Mouse (Mus musculus) heart, postnatal 10 days (tissue): ENCODE data around the gene Coa4. TPM values are rescaled to one million over a fixed set of nuclear protein-coding genes. Genes with fewer than 3 reads are reported as not detected.
A peak's percentile ranks its signal among the peaks of the same experiment; 100 is the strongest.

Experiments used
- DNase-seq, 2 experiments: peaks; one replicate each; pipeline ENCODE4 v3.0.0; 2021
- intact Hi-C: fragments of 180-260 bp; cut with DNase I; formaldehyde crosslinking; loops from one replicate; pipeline ENCODE4 v1.15.1; 2025
- total RNA-seq, 2 experiments: library from RNA; stranded (reverse); gene quantifications; 2 replicates each; pipeline ENCODE4 v1.2.3; 2021

Coa4 gene
- 10 to 100 TPM in 1 of 2 experiments, 1 to 10 TPM in 1; 8.4 to 15.3 TPM for total RNA-seq

- intact Hi-C loops = loop anchor here (5.0 kb wide), 1 partner anchor 45 kb away; no protein-coding TSS in a partner anchor
- DNase-seq = peak; percentile 89 to 92
These were observed at the start of gene Coa4 for GRCm38 (mm10) chr7:100536804-100537518. TSS of gene Coa4 (plus strand) at chr7:100537071.

- no peak for DNase-seq
- intact Hi-C loops = no loop called here
These were observed 49.6 kb upstream of the Coa4 start for GRCm38 (mm10) chr7:100487301-100487700.

- intact Hi-C loops = no loop called here
- peak in 1 of 2 experiments; percentile 49 for DNase-seq
These were observed 48.3 kb upstream of the Coa4 start for GRCm38 (mm10) chr7:100488474-100489048.

GRCm38 (mm10) chr7:100492391-100493116 lies 44.3 kb upstream of the Coa4 start:
- intact Hi-C loops = loop anchor here (1.0 kb wide), 1 partner anchor 63 kb away; no protein-coding TSS in a partner anchor
- DNase-seq = peak in 1 of 2 experiments; percentile 35

GRCm38 (mm10) chr7:100493117-100493483 lies 43.8 kb upstream of the Coa4 start, which contains the start of gene Ucp2:
TSS of gene Ucp2 (plus strand) at chr7:100493337.
- DNase-seq = peak; percentile 89 to 91
- intact Hi-C loops = loop anchor here (1.0 kb wide), 1 partner anchor 64 kb away; no protein-coding TSS in a partner anchor

GRCm38 (mm10) chr7:100493484-100494414 lies 43.1 kb upstream of the Coa4 start:
- intact Hi-C loops = loop anchor here (1.0 to 2.0 kb wide), 2 partner anchors 29 to 64 kb away; no protein-coding TSS in a partner anchor
- DNase-seq = peak; percentile 80 to 84

GRCm38 (mm10) chr7:100494415-100494831 lies 42.4 kb upstream of the Coa4 start:
- intact Hi-C loops = loop anchor here (2.0 kb wide), 1 partner anchor 30 kb away; no protein-coding TSS in a partner anchor
- peak in 1 of 2 experiments; percentile 48 for DNase-seq

- DNase-seq = peak; percentile 60 to 65
- intact Hi-C loops = loop anchor here (2.0 kb wide), 1 partner anchor 30 kb away; no protein-coding TSS in a partner anchor
These were observed 41.8 kb upstream of the Coa4 start for GRCm38 (mm10) chr7:100495042-100495441.

GRCm38 (mm10) chr7:100495581-100496251 lies 41.2 kb upstream of the Coa4 start:
- peak; percentile 88 to 90 for DNase-seq
- intact Hi-C loops = loop anchor here (2.0 kb wide), 1 partner anchor 31 kb away; no protein-coding TSS in a partner anchor

GRCm38 (mm10) chr7:100496371-100496770 lies 40.5 kb upstream of the Coa4 start:
- no peak for DNase-seq
- intact Hi-C loops = no loop called here

- no peak for DNase-seq
- intact Hi-C loops = no loop called here
These were observed 40.1 kb upstream of the Coa4 start for GRCm38 (mm10) chr7:100496791-100497190.

GRCm38 (mm10) chr7:100497402-100497801 lies 39.5 kb upstream of the Coa4 start:
- intact Hi-C loops = no loop called here
- DNase-seq = no peak

GRCm38 (mm10) chr7:100497982-100498381 lies 38.9 kb upstream of the Coa4 start:
- intact Hi-C loops = no loop called here
- DNase-seq = no peak

- intact Hi-C loops = no loop called here
- no peak for DNase-seq
These were observed 37.4 kb upstream of the Coa4 start for GRCm38 (mm10) chr7:100499465-100499864.

- peak in 1 of 2 experiments; percentile 37 for DNase-seq
- intact Hi-C loops = no loop called here
These were observed 36.4 kb upstream of the Coa4 start for GRCm38 (mm10) chr7:100500276-100500977.

- intact Hi-C loops = no loop called here
- DNase-seq = peak; percentile 39 to 43
These were observed 35.6 kb upstream of the Coa4 start for GRCm38 (mm10) chr7:100501027-100501843.

- intact Hi-C loops = no loop called here
- DNase-seq = no peak
These were observed 35.0 kb upstream of the Coa4 start for GRCm38 (mm10) chr7:100501844-100502373.
